Mouse (Mus musculus): ENCODE data around the gene Cd5. TPM values are rescaled to one million over a fixed set of nuclear protein-coding genes. Genes with fewer than 3 reads are reported as not detected.

Cd5 gene
- total RNA-seq, 2 experiments from 2014 or later: 0.16 to 0.37 TPM

- intact Hi-C loops (cut with DNase I): loop anchor here (1.0 to 2.0 kb wide), 3 partner anchors 18 to 240 kb away; partner anchors contain the start of genes Ccdc86 and Pga5
- Histone ChIP-seq H3K4me3 (no peak overlapping the region), H3K27ac (peak overlapping the region; percentile 68; the same call in 1 of the 2 replicates)
- no peak for TF ChIP-seq CTCF (IDR thresholded peaks at IDR 0.05)
- DNase-seq (ENCODE audit: extremely low spot score in 1 of 2, low spot score in 2 of 2): no peak
Measured at GRCm38 (mm10) chr19:10708900-10709299, 29.9 kb downstream of the Cd5 start.

- intact Hi-C loops (cut with DNase I): loop anchor here (2.0 kb wide), 1 partner anchor 17 kb away; no protein-coding TSS in a partner anchor
- Histone ChIP-seq H3K4me3 (no peak overlapping the region), H3K27ac (no peak overlapping the region)
- TF ChIP-seq CTCF (IDR thresholded peaks at IDR 0.05): no peak
- DNase-seq (ENCODE audit: extremely low spot score in 1 of 2, low spot score in 2 of 2): no peak
Measured at GRCm38 (mm10) chr19:10707881-10708280, 30.9 kb downstream of the Cd5 start.

GRCm38 (mm10) chr19:10707087-10707875 is 31.5 kb downstream of the Cd5 start:
- intact Hi-C loops (cut with DNase I): no loop called here
- no peak overlapping the region for H3K4me3 ChIP-seq
- DNase-seq (ENCODE audit: extremely low spot score in 1 of 2, low spot score in 2 of 2): no peak
- no peak overlapping the region for H3K27ac ChIP-seq
- TF ChIP-seq CTCF (IDR thresholded peaks at IDR 0.05): no peak

GRCm38 (mm10) chr19:10703470-10703869 is 35.3 kb downstream of the Cd5 start:
- DNase-seq (ENCODE audit: extremely low spot score in 1 of 2, low spot score in 2 of 2): no peak
- Histone ChIP-seq H3K4me3 (no peak overlapping the region), H3K27ac (no peak overlapping the region)
- no peak for TF ChIP-seq CTCF (IDR thresholded peaks at IDR 0.05)
- intact Hi-C loops (cut with DNase I): no loop called here

- intact Hi-C loops (cut with DNase I): no loop called here
- no peak for TF ChIP-seq CTCF (IDR thresholded peaks at IDR 0.05)
- H3K4me3 ChIP-seq: no peak overlapping the region
- no peak for DNase-seq (ENCODE audit: extremely low spot score in 1 of 2, low spot score in 2 of 2)
- no peak overlapping the region for H3K27ac ChIP-seq
Measured at GRCm38 (mm10) chr19:10702125-10702524, 36.7 kb downstream of the Cd5 start.

GRCm38 (mm10) chr19:10701013-10701726 is 37.6 kb downstream of the Cd5 start:
- no peak overlapping the region for H3K4me3 ChIP-seq
- no peak for TF ChIP-seq CTCF (IDR thresholded peaks at IDR 0.05)
- intact Hi-C loops (cut with DNase I): no loop called here
- no peak overlapping the region for H3K27ac ChIP-seq
- no peak for DNase-seq (ENCODE audit: extremely low spot score in 1 of 2, low spot score in 2 of 2)

- Histone ChIP-seq H3K4me3 (no peak overlapping the region), H3K27ac (no peak overlapping the region)
- DNase-seq (ENCODE audit: extremely low spot score in 1 of 2, low spot score in 2 of 2): no peak
- intact Hi-C loops (cut with DNase I): no loop called here
- no peak for TF ChIP-seq CTCF (IDR thresholded peaks at IDR 0.05)
Measured at GRCm38 (mm10) chr19:10699851-10700250, 39.0 kb downstream of the Cd5 start.

- intact Hi-C loops (cut with DNase I): no loop called here
- no peak for DNase-seq (ENCODE audit: extremely low spot score in 1 of 2, low spot score in 2 of 2)
- Histone ChIP-seq H3K4me3 (no peak overlapping the region), H3K27ac (no peak overlapping the region)
- TF ChIP-seq CTCF (IDR thresholded peaks at IDR 0.05): no peak
Measured at GRCm38 (mm10) chr19:10698131-10698991, 40.4 kb downstream of the Cd5 start.

GRCm38 (mm10) chr19:10695801-10696200 is 43.0 kb downstream of the Cd5 start:
- TF ChIP-seq CTCF (IDR thresholded peaks at IDR 0.05): no peak
- DNase-seq (ENCODE audit: extremely low spot score in 1 of 2, low spot score in 2 of 2): no peak
- intact Hi-C loops (cut with DNase I): no loop called here
- H3K27ac ChIP-seq: no peak overlapping the region
- no peak overlapping the region for H3K4me3 ChIP-seq

- H3K27ac ChIP-seq: no peak overlapping the region
- TF ChIP-seq CTCF (IDR thresholded peaks at IDR 0.05): no peak
- intact Hi-C loops (cut with DNase I): no loop called here
- no peak for DNase-seq (ENCODE audit: extremely low spot score in 1 of 2, low spot score in 2 of 2)
- H3K4me3 ChIP-seq: no peak overlapping the region
Measured at GRCm38 (mm10) chr19:10693926-10694682, 44.7 kb downstream of the Cd5 start.

- TF ChIP-seq CTCF (IDR thresholded peaks at IDR 0.05): no peak
- H3K27ac ChIP-seq: no peak overlapping the region
- intact Hi-C loops (cut with DNase I): no loop called here
- no peak for DNase-seq (ENCODE audit: extremely low spot score in 1 of 2, low spot score in 2 of 2)
- no peak overlapping the region for H3K4me3 ChIP-seq
Measured at GRCm38 (mm10) chr19:10692361-10692760, 46.4 kb downstream of the Cd5 start.
